Mouse (Mus musculus) stomach, postnatal 0 days (tissue): Measurements from ENCODE around the gene Dctn2. TPM values are rescaled to one million over a fixed set of nuclear protein-coding genes. Genes with fewer than 3 reads are reported as not detected.

Experiments
- ATAC-seq: fragments of 200-750 bp; cut with Nextera tagmentation; 2 replicates; pipeline ENCODE4 v1.8.0; 2017; ENCODE audit not compliant: low FRiP score, low TSS enrichment
- DNase-seq: peaks from one replicate; pipeline ENCODE4 v3.0.0-alpha.2; 2016; ENCODE audit warnings: low spot score
- H3K27ac ChIP-seq: fragments of 300-500 bp; sonication (generic); replicated peaks from 2 replicates; pipeline ENCODE4 v1.5.1; 2014; ENCODE audit warnings: mild to moderate bottlenecking, control low read depth
- H3K27me3 ChIP-seq: fragments of 300-500 bp; sonication (generic); 2 replicates; pipeline ENCODE4 v1.6.1; 2014; ENCODE audit warnings: low read length; ENCODE audit not compliant: control insufficient read depth, insufficient read depth
- H3K36me3 ChIP-seq: fragments of 300-500 bp; sonication (generic); 2 replicates; pipeline ENCODE4 v1.6.1; 2014; ENCODE audit warnings: low read length, mixed read lengths; ENCODE audit not compliant: control insufficient read depth, insufficient read depth
- H3K4me1 ChIP-seq: fragments of 300-500 bp; sonication (generic); replicated peaks from 2 replicates; pipeline ENCODE4 v1.6.1; 2014; ENCODE audit warnings: antibody characterized with exemption; ENCODE audit not compliant: control insufficient read depth, insufficient read depth
- H3K4me2 ChIP-seq: fragments of 300-500 bp; sonication (generic); replicated peaks from 2 replicates; pipeline ENCODE4 v1.6.1; 2014; ENCODE audit warnings: low read depth, mild to moderate bottlenecking, control low read depth, moderate library complexity
- H3K4me3 ChIP-seq: fragments of 300-500 bp; sonication (generic); 2 replicates; pipeline ENCODE4 v1.5.1; 2014; ENCODE audit warnings: low read depth, low read length, control low read depth
- H3K9ac ChIP-seq: fragments of 300-500 bp; sonication (generic); 2 replicates; pipeline ENCODE4 v1.6.1; 2014; ENCODE audit warnings: mild to moderate bottlenecking, low read length, control low read depth, mixed read lengths
- H3K9me3 ChIP-seq: fragments of 300-500 bp; sonication (generic); 2 replicates; pipeline ENCODE4 v1.6.1; 2016; ENCODE audit warnings: low read length; ENCODE audit not compliant: control insufficient read depth
- CTCF ChIP-seq: IDR thresholded peaks from 2 replicates; pipeline ENCODE4 v1.5.1; 2016; ENCODE audit warnings: antibody characterized with exemption, low read depth, mild to moderate bottlenecking, moderate library complexity
- EP300 ChIP-seq: optimal IDR thresholded peaks from 2 replicates; pipeline ENCODE3; 2016; ENCODE audit warnings: antibody characterized with exemption
- WGBS: fragments of 180-500 bp; shearing (Covaris S2); extraction: QIAGEN DNeasy Blood & Tissue Kit; methylation state at CpG from one replicate; pipeline ENCODE4 v1.1.7; 2014; 5-methylcytosine and 5-hydroxymethylcytosine counted together
- polyA plus RNA-seq: library from polyadenylated mRNA; unstranded; fragments of >200 nt; fragmentation: Nextera tagmentation; extraction: Ambion mirVana; gene quantifications from 2 replicates; pipeline ENCODE4 v1.2.1, GENCODE M21; 2015

Gene Dctn2
- polyA plus RNA-seq, 1 experiment from 2014 or later = 134 TPM

GRCm38 (mm10) chr10:127324495-127324894 lies 58.3 kb downstream of the Dctn2 start:
- Histone ChIP-seq H3K9ac (no peak overlapping the region), H3K27me3 (no peaks in the 10 kb centered on the region), H3K36me3 (no peaks in the 10 kb centered on the region), H3K9me3 (no peaks in the 10 kb centered on the region), H3K27ac (no peak overlapping the region), H3K4me2 (no peak overlapping the region), H3K4me1 (peaks cover 10% of the 10 kb centered on the region; the same call in 1 of the 2 replicates), H3K4me3 (no peak overlapping the region)
- 10% methylated on average over 6 of the region's 7 CpGs for WGBS
- ATAC-seq (peak; percentile 20; the same call in 1 of the 2 replicates), DNase-seq (peak; percentile 82)
- TF ChIP-seq CTCF (peak; percentile 71), EP300 (no peak)

- Histone ChIP-seq H3K9me3 (no peaks in the 10 kb centered on the region), H3K4me2 (peak overlapping the region; percentile 97), H3K27me3 (no peaks in the 10 kb centered on the region), H3K9ac (no peak overlapping the region; the same call in 1 of the 2 replicates), H3K4me1 (peaks cover 10% of the 10 kb centered on the region; the same call in 1 of the 2 replicates), H3K27ac (no peak overlapping the region), H3K36me3 (no peaks in the 10 kb centered on the region), H3K4me3 (peak overlapping the region; percentile 50)
- WGBS = 47% methylated on average over 14 of the region's 14 CpGs
- no peak for DNase-seq
- ATAC-seq = no peak
- TF ChIP-seq CTCF = no peak
- no peak for TF ChIP-seq EP300
Measured at GRCm38 (mm10) chr10:127325454-127326016, 59.4 kb downstream of the Dctn2 start.

GRCm38 (mm10) chr10:127326017-127326801 lies 60.0 kb downstream of the Dctn2 start:
- no peaks in the 10 kb centered on the region for H3K27me3 ChIP-seq
- WGBS = 3% methylated on average over 52 of the region's 54 CpGs
- no peaks in the 10 kb centered on the region for H3K9me3 ChIP-seq
- peak overlapping the region; percentile 62 for H3K9ac ChIP-seq
- TF ChIP-seq EP300 (no peak), CTCF (no peak)
- H3K4me2 ChIP-seq = peak overlapping the region; percentile 97
- ATAC-seq (peak; percentile 19; the same call in 1 of the 2 replicates), DNase-seq (peak; percentile 55)
- no peaks in the 10 kb centered on the region for H3K36me3 ChIP-seq
- H3K4me3 ChIP-seq = peak overlapping the region; percentile 50
- H3K27ac ChIP-seq = no peak overlapping the region
- H3K4me1 ChIP-seq = peaks cover 10% of the 10 kb centered on the region; the same call in 1 of the 2 replicates

- Histone ChIP-seq H3K4me1 (peaks cover 10% of the 10 kb centered on the region; the same call in 1 of the 2 replicates), H3K4me3 (peak overlapping the region; percentile 50), H3K36me3 (no peaks in the 10 kb centered on the region), H3K27ac (no peak overlapping the region), H3K4me2 (peak overlapping the region; percentile 97), H3K9ac (peak overlapping the region; percentile 62), H3K9me3 (no peaks in the 10 kb centered on the region), H3K27me3 (no peaks in the 10 kb centered on the region)
- no peak for DNase-seq
- TF ChIP-seq CTCF (no peak), EP300 (no peak)
- 9% methylated on average over 29 of the region's 29 CpGs for WGBS
- ATAC-seq = 0 out of 2 replicates have a peak, but pooled peaks have one; percentile 1
Measured at GRCm38 (mm10) chr10:127326828-127327227, 60.7 kb downstream of the Dctn2 start.

- DNase-seq = no peak
- Histone ChIP-seq H3K4me1 (peaks cover 10% of the 10 kb centered on the region; the same call in 1 of the 2 replicates), H3K36me3 (no peaks in the 10 kb centered on the region), H3K4me2 (no peak overlapping the region), H3K9ac (no peak overlapping the region), H3K9me3 (no peaks in the 10 kb centered on the region), H3K4me3 (no peak overlapping the region), H3K27me3 (no peaks in the 10 kb centered on the region), H3K27ac (no peak overlapping the region)
- no peak for ATAC-seq
- 57% methylated on average over 18 of the region's 18 CpGs for WGBS
- TF ChIP-seq EP300 = no peak
- no peak for TF ChIP-seq CTCF
Measured at GRCm38 (mm10) chr10:127327461-127328145, 61.4 kb downstream of the Dctn2 start.
